Mouse (Mus musculus) kidney, adult 2 months (tissue): ENCODE results near the gene Ncdn.

Experiments
- CTCF ChIP-seq: fragments of 200-500 bp; conservative IDR thresholded peaks from 2 replicates; pipeline ENCODE4 v1.5.1; 2011; ENCODE audit warnings: low read depth, mild to moderate bottlenecking, control low read depth, low read length, moderate library complexity, mixed read lengths; ENCODE audit not compliant: insufficient read depth, insufficient read length
- POLR2A ChIP-seq: fragments of 200-500 bp; IDR thresholded peaks from one replicate; pipeline ENCODE4 v1.6.1; 2011; ENCODE audit warnings: low read depth, low read length, control low read depth

- TF ChIP-seq POLR2A, result no peak
- no peak for TF ChIP-seq CTCF
Measured at GRCm38 (mm10) chr4:126732111-126732510, 21.1 kb downstream of the Ncdn start.
